Mouse (Mus musculus) right cerebral cortex, postnatal 36 days (tissue): Measurements from ENCODE around the gene Lrrc27.

ENCODE experiments used
- DNase-seq, 2 experiments: peaks; one replicate each; pipeline ENCODE4 v3.0.0; 2022; ENCODE audit warnings: low spot score in 2 of 2, mixed read lengths in 1 of 2

The Lrrc27 gene

DNA sequence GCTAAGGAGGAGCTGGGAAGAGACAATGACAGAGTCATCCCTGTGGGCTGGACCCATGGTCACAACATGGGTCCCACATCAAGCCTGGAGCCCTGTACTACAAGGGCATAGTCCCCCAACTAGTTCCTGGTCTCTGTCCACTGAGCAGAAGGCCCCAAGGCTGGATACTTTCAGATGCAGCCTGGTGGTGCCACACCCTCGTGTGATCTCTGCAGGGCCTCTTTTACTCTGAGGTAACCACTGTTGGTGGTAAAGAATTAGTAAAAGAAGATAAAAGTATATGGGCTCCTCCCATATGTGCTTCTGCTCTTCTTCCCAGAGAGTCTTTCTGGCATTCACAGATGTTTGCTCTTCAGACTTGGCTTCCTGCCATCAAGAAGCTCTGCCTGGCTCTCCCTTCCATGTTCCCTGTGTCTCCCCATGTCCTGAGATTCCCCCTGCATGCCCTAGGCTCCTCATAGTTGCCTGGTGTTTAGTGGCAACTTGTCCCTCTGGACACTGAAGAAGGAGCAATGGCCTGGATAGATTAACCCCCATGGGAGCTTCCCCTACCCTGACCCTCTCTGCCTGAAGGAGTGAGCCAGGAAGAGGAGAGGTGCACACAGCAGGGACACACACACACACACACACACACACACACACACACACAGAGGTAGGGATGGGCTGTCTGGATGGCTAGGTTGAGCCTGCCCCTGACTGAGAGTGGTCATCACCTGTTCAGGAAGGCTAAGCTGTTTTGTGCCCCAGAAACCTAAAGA lies 60.0 kb downstream of the Lrrc27 start:
- DNase-seq = peak in 1 of 2 experiments; percentile 58

- no peak for DNase-seq
Observed at GRCm38 (mm10) chr7:139273397-139273719, 60.6 kb downstream of the Lrrc27 start.

DNA sequence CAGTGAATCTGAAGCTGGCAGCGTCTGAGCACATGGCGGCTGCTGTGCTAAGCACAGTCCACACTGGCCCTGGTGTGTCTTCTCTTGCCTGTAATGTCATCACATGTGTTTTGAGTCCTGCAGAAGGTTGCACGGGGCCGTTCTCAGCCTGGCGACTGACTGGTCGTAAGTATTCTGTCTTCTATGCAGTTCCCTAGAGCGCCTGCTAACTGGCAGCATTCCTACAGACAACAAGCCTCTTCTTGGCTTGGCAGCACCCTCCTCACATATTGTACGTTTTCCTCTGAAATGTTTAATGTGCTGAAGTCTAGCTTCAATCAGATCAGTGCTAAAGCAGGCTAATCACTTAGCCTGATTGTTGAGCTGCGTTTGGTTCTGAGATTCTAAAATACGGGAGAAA lies 62.8 kb downstream of the Lrrc27 start:
- no peak for DNase-seq

DNA sequence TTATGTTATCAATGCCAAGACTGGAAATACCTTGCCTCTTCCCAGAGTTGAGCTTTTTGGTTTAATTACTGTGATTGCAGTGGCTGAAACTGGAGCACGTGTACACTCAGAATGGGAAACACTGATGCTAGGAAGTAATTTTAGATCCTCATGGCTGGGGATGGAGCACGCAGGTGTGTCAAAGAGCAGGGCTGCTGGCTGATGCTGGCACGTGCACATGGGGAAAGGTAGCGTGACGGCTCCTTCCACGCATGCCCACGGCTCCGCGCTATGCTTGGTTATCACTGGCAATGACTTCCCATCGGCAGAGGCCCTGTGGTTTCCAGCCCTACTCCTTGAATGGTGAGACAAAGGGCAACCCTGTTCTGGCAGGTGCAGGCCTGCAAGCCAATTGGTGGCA lies 63.4 kb downstream of the Lrrc27 start:
- DNase-seq = no peak

DNA sequence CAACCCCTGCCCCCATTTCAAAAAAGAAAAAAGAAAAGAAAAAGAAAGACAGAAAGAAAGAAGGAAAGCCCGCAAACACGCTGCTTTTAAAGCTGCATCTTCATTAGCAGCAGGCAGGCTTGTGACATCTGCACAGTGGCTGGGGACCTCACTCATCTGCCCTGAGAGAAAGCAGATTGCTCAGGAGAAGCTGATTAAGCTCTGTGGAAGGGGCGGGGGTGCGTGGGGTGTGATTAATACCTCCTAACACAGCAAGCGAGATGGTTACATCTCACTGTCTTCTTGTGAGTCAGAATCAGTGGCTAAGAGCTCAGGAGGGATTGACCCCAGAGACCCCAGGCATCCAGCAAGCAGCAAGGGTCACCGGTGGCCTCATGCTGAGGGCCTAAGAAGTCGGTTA lies 64.7 kb downstream of the Lrrc27 start:
- DNase-seq = no peak

GRCm38 (mm10) chr7:139279571-139279970 lies 66.8 kb downstream of the Lrrc27 start:
- DNase-seq = no peak

DNA sequence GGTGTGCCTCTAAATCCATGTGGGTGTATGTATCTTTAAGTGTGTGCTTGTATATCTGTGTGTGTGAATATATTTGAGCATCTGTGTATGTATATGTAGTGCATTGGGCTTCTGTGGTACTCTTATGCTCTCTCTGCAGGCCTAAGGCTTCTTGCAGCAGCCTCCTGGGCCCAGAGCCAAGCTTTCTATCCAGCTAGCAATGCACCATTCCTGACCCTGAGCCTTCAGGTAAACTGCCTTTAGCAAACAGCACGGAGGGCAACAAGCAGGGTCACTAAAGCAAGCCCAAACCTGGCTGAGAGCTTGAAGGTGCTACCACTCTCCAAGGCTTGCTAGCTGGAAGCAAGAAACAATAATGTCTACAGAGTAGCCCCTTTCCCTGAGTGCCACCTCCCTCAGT lies 67.3 kb downstream of the Lrrc27 start:
- DNase-seq = no peak

DNA sequence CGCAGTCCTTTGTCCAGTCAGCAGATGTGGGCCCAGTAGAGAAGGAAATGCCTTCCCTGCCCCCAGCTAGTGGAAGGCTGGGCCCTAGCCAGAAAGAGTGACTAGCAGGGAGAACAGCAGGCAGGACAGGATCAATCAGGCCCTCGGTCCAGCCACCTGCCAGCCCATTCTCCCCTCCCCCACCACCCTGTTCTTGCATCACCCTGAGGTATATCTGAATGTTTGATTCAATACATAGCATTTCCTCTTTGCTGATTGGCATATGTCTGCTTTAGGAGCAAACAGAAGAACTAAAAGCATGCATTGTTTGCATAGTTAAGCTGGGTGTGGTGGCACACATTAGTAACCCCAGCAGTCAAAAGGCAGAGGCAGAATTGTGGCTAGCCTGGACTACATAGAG lies 68.4 kb downstream of the Lrrc27 start:
- DNase-seq = no peak

- DNase-seq = no peak
Observed at GRCm38 (mm10) chr7:139282037-139282436, 69.2 kb downstream of the Lrrc27 start.

DNA sequence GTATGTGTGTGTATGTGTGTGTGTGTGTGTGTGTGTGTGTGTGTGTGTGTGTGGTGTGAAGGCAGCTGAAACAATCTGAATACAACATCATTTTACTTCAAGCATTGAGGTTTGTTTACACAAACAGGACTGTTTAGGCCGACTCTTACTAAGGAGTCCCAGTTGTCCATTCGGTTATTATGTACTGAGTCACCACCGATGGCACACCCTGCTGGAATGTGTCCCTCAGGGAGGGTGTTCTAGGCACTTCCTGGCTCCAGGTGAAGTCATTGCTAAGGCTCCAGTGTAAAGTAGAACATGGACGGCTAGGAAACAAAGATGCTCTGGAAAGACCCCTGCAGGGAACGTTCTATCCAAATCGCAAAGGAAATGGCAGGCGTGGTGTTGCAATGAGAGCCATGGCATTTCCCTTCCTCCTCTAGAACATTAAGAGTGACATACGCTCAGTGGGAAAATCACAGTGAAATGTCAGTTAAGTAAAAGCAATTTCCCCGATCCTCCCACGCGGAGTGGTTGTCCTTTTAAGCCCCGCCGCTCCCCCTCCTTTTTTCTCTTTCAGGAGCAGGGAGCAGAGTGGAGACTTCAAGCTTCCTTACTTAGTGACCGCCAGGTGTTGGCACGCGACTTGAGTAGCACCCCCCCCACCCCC lies 72.6 kb downstream of the Lrrc27 start:
- no peak for DNase-seq

DNA sequence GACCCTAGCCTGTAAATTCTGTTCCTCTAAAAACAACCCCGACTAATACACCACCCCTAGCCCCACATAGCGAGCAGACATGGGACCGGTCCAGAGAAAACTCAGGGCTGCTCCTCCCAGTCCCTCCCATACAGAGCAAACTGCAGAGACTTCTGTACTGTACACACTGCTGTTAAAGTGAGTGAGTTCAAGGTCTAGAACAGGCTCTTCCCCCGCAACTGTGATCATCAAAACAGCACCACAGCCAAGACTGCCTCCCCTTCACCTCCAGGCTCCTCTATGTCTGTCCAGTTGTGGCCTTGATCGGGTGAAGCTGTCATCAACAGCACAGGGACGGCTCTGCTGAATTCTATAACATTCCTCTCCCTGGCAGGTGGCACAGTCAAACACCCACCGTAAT lies 75.8 kb downstream of the Lrrc27 start:
- no peak for DNase-seq
